Mouse (Mus musculus) heart, adult 2 months (tissue): ENCODE results near the gene Serpinb6b. TPM values are rescaled to one million over a fixed set of nuclear protein-coding genes. Genes with fewer than 3 reads are reported as not detected.

Experiments
- DNase-seq, 2 experiments: peaks; one replicate each; pipeline ENCODE4 v3.0.0; 2021
- H3K27ac ChIP-seq: fragments of 200-600 bp; 2 replicates; pipeline ENCODE4 v1.8.1; 2022
- H3K27me3 ChIP-seq: fragments of 200-500 bp; 2 replicates; pipeline ENCODE4 v1.6.1; 2012; ENCODE audit warnings: mild to moderate bottlenecking, low read length, inconsistent platforms, mixed read lengths; ENCODE audit not compliant: control insufficient read depth, insufficient read depth
- H3K36me3 ChIP-seq: fragments of 200-500 bp; 2 replicates; pipeline ENCODE4 v1.6.1; 2012; ENCODE audit warnings: low read length, inconsistent platforms; ENCODE audit not compliant: control insufficient read depth, insufficient read depth
- H3K4me1 ChIP-seq: fragments of 200-500 bp; 2 replicates; pipeline ENCODE4 v1.6.1; 2011; ENCODE audit warnings: low read length; ENCODE audit not compliant: control insufficient read depth, insufficient read depth
- H3K4me3 ChIP-seq: fragments of 200-600 bp; 2 replicates; pipeline ENCODE4 v1.8.1; 2022
- H3K79me2 ChIP-seq: fragments of 200-500 bp; replicated peaks from 2 replicates; pipeline ENCODE4 v1.6.1; 2012; ENCODE audit warnings: mild to moderate bottlenecking, inconsistent platforms, low read length, moderate library complexity, mixed read lengths; ENCODE audit not compliant: control insufficient read depth, insufficient read depth
- H3K9ac ChIP-seq: fragments of 200-500 bp; 2 replicates; pipeline ENCODE4 v1.6.1; 2012; ENCODE audit warnings: low read depth, mild to moderate bottlenecking, control low read depth, inconsistent platforms, low read length, mixed read lengths
- CTCF ChIP-seq: fragments of 200-600 bp; IDR thresholded peaks from 2 replicates; pipeline ENCODE4 v1.8.1; 2022; ENCODE audit warnings: antibody characterized with exemption, mild to moderate bottlenecking, moderate library complexity
- EP300 ChIP-seq: fragments of 200-500 bp; IDR thresholded peaks from 2 replicates; pipeline ENCODE4 v1.6.1; 2011; ENCODE audit warnings: low read depth, low read length, control low read depth; ENCODE audit not compliant: insufficient read depth
- POLR2A ChIP-seq: fragments of 200-500 bp; IDR thresholded peaks from 2 replicates; pipeline ENCODE4 v1.6.1; 2011; ENCODE audit warnings: mild to moderate bottlenecking, low read depth, low read length, control low read depth; ENCODE audit not compliant: insufficient read depth
- WGBS: fragments of 180-500 bp; shearing (Covaris S2); methylation state at CpG from one replicate; pipeline ENCODE4 v1.1.7; 2018; 5-methylcytosine and 5-hydroxymethylcytosine counted together
- intact Hi-C: fragments of 180-260 bp; cut with DNase I; formaldehyde crosslinking; loops from one replicate; pipeline ENCODE4 v1.15.1; 2025
- polyA plus RNA-seq: library from polyadenylated mRNA; depleted of rRNA; stranded (reverse); fragments of >200 nt; gene quantifications from 2 replicates; pipeline ENCODE4 v1.2.3, GENCODE M21; 2012
- total RNA-seq, 2 experiments: library from RNA; stranded (reverse); gene quantifications; 2 replicates each; pipeline ENCODE4 v1.2.3; 2021

Gene Serpinb6b
- total and polyA plus RNA-seq, 3 experiments, result 21.6 to 33.1 (median 26.3) TPM

GRCm38 (mm10) chr13:32986256-32986655 lies 21.2 kb downstream of the Serpinb6b start:
- H3K27ac ChIP-seq, result no peak overlapping the region
- no peak overlapping the region for H3K9ac ChIP-seq
- no peaks in the 10 kb centered on the region for H3K27me3 ChIP-seq
- no peak overlapping the region for H3K4me3 ChIP-seq
- no peak for DNase-seq
- no peaks in the 10 kb centered on the region for H3K79me2 ChIP-seq
- no peak for TF ChIP-seq EP300
- no peak for TF ChIP-seq CTCF
- no peak for TF ChIP-seq POLR2A
- H3K36me3 ChIP-seq, result no peaks in the 10 kb centered on the region
- no peaks in the 10 kb centered on the region for H3K4me1 ChIP-seq
- intact Hi-C loops, result no loop called here

- no peaks in the 10 kb centered on the region for H3K36me3 ChIP-seq
- intact Hi-C loops, result no loop called here
Measured at GRCm38 (mm10) chr13:32993152-32993893, 28.3 kb downstream of the Serpinb6b start.

GRCm38 (mm10) chr13:32993894-32994242 lies 28.9 kb downstream of the Serpinb6b start:
- no peak overlapping the region for H3K27ac ChIP-seq
- no peak for TF ChIP-seq EP300
- TF ChIP-seq POLR2A, result no peak
- H3K9ac ChIP-seq, result no peak overlapping the region
- no peaks in the 10 kb centered on the region for H3K36me3 ChIP-seq
- intact Hi-C loops, result no loop called here
- no peak for DNase-seq
- H3K4me3 ChIP-seq, result no peak overlapping the region
- peaks cover 5% of the 10 kb centered on the region for H3K4me1 ChIP-seq
- no peaks in the 10 kb centered on the region for H3K27me3 ChIP-seq
- no peaks in the 10 kb centered on the region for H3K79me2 ChIP-seq
- WGBS, result 96% methylated on average over 2 of the region's 2 CpGs

More at GRCm38 (mm10) chr13:32993152-32993893, 28.3 kb downstream of the Serpinb6b start:
- no peak for DNase-seq
- no peak for TF ChIP-seq POLR2A
- TF ChIP-seq EP300, result no peak
- TF ChIP-seq CTCF, result no peak
- Histone ChIP-seq H3K9ac (no peak overlapping the region), H3K79me2 (no peaks in the 10 kb centered on the region), H3K4me1 (peaks cover 5% of the 10 kb centered on the region), H3K27me3 (no peaks in the 10 kb centered on the region), H3K27ac (no peak overlapping the region), H3K4me3 (no peak overlapping the region)
- WGBS, result 50% methylated on average over 10 of the region's 10 CpGs

- Histone ChIP-seq H3K4me1 (peaks cover 5% of the 10 kb centered on the region), H3K27ac (peak overlapping the region; percentile 32; the same call in 1 of the 2 replicates), H3K9ac (no peak overlapping the region), H3K36me3 (no peaks in the 10 kb centered on the region), H3K27me3 (no peaks in the 10 kb centered on the region), H3K4me3 (no peak overlapping the region), H3K79me2 (no peaks in the 10 kb centered on the region)
- WGBS, result 43% methylated on average over 4 of the region's 4 CpGs
- no peak for DNase-seq
- intact Hi-C loops, result no loop called here
- TF ChIP-seq POLR2A (no peak), CTCF (no peak), EP300 (no peak)
Measured at GRCm38 (mm10) chr13:32995051-32995450, 30.0 kb downstream of the Serpinb6b start.

- intact Hi-C loops, result loop anchor here (5.0 to 10.0 kb wide), 2 partner anchors 71 to 197 kb away; partner anchors contain the start of genes D930007J09Rik and Wrnip1
- TF ChIP-seq POLR2A (no peak), CTCF (no peak), EP300 (no peak)
- WGBS, result 96% methylated on average over 5 of the region's 5 CpGs
- peaks cover 10% of the 10 kb centered on the region for H3K4me1 ChIP-seq
- H3K9ac ChIP-seq, result no peak overlapping the region
- DNase-seq, result no peak
- H3K79me2 ChIP-seq, result no peaks in the 10 kb centered on the region
- H3K27ac ChIP-seq, result no peak overlapping the region
- no peaks in the 10 kb centered on the region for H3K27me3 ChIP-seq
- no peak overlapping the region for H3K4me3 ChIP-seq
- H3K36me3 ChIP-seq, result peaks cover 2% of the 10 kb centered on the region; the same call in 1 of the 2 replicates
Measured at GRCm38 (mm10) chr13:33001341-33001740, 36.3 kb downstream of the Serpinb6b start.

GRCm38 (mm10) chr13:33002950-33003349 lies 37.9 kb downstream of the Serpinb6b start, which contains the start of gene Serpinb9:
TSS of gene Serpinb9 (plus strand) at chr13:33003250.
- WGBS, result 84% methylated on average over 3 of the region's 3 CpGs
- intact Hi-C loops, result loop anchor here (5.0 to 10.0 kb wide), 2 partner anchors 69 to 198 kb away; partner anchors contain the start of genes D930007J09Rik and Wrnip1

More at GRCm38 (mm10) chr13:33002950-33003349, 37.9 kb downstream of the Serpinb6b start, which contains the start of gene Serpinb9:
- Histone ChIP-seq H3K36me3 (peaks cover 6% of the 10 kb centered on the region; the same call in 1 of the 2 replicates), H3K9ac (peak within 1 kb of the TSS; percentile 68), H3K4me1 (peaks cover 10% of the 10 kb centered on the region), H3K27ac (peak within 1 kb of the TSS; percentile 97), H3K27me3 (no peaks in the 10 kb centered on the region), H3K4me3 (peak within 1 kb of the TSS; percentile 47), H3K79me2 (no peaks in the 10 kb centered on the region)
- DNase-seq, result no peak
- TF ChIP-seq EP300 (no peak), POLR2A (no peak), CTCF (no peak)
